Mouse (Mus musculus): ENCODE results near the gene Inpp4b. TPM values are rescaled to one million over a fixed set of nuclear protein-coding genes. Genes with fewer than 3 reads are reported as not detected.

Inpp4b gene
- polyA plus RNA-seq, 1 experiment from 2014 or later = 6.0 TPM

DNA sequence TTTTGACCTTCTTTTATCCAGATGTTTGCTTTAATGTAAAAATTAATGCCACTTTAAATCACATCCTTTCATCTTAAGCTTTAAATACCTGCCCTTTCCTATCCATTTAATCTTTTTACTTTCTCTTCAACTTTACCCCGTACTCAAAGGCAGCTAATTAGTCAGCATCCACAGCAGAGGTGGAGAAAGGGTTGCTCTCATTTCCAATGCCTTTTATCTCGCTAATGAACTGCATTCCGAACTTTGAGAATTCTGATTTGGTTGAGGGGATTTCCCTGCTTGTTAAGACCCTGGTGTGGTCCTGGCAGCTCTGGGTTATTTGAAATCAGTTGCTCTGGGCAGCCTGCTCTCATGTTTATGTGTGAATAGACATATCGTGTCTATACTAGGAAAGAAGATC is 185.3 kb downstream of the Inpp4b start:
- 3% methylated on average over 4 of the region's 4 CpGs for WGBS
- H3K36me3 ChIP-seq (replicated peaks) = no peaks in the 10 kb centered on the region
- peaks cover 4% of the 10 kb centered on the region; the same call in 1 of the 2 replicates for H3K4me1 ChIP-seq
- H3K4me3 ChIP-seq (replicated peaks) = no peak overlapping the region
- peak; percentile 53; the same call in 1 of the 2 replicates for ATAC-seq (ENCODE audit: low FRiP score)
- H3K27ac ChIP-seq = no peak overlapping the region
- H3K4me2 ChIP-seq = no peak overlapping the region
- H3K9me3 ChIP-seq = no peaks in the 10 kb centered on the region
- H3K27me3 ChIP-seq = no peaks in the 10 kb centered on the region
- H3K9ac ChIP-seq = no peak overlapping the region

DNA sequence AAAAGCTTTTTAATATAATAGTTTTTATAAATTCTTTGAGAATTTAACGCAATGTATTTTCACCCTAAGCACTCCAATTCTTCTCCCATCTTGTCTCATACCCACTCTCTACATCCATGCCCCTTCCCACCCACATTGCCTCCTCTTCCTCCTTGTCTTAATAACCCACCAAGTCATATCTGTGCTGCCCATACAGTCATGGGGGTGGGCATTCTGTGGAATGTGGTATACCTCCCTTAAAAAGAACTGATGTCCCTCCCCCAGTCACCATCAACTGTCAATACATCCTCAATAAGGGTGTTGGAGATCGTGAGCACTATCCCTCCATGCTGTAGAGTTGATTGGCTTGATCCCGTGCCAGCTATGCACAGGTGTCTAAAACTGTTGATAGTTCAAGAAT is 196.0 kb downstream of the Inpp4b start:
- H3K27me3 ChIP-seq = no peaks in the 10 kb centered on the region
- no peaks in the 10 kb centered on the region for H3K9me3 ChIP-seq
- no peak for ATAC-seq (ENCODE audit: low FRiP score)
- no peaks in the 10 kb centered on the region for H3K4me1 ChIP-seq
- WGBS = 91% methylated on average over 3 of the region's 3 CpGs
- H3K4me2 ChIP-seq = no peak overlapping the region
- no peak overlapping the region for H3K9ac ChIP-seq
- no peak overlapping the region for H3K27ac ChIP-seq
- H3K4me3 ChIP-seq (replicated peaks) = no peak overlapping the region
- H3K36me3 ChIP-seq (replicated peaks) = no peaks in the 10 kb centered on the region

DNA sequence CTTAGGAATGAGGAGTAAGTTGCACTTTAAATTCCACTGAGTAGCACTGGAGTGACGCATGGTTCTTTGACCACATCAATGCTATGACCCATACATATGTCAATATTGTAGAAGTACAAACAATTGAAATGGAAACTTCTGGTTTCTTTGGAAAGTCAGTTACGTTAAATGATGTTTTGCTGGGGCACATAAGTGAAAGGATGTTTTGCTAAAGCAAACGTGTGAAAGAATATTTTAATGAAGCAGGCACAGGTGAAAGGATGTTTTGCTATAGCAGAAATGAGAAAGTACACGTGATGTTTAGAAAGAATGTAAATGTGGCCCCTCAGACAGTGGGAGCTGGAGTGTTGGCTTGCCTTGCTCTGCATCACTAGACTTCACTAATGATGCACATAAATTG is 216.2 kb downstream of the Inpp4b start:
- no peaks in the 10 kb centered on the region for H3K27me3 ChIP-seq
- H3K4me1 ChIP-seq = no peaks in the 10 kb centered on the region
- H3K4me2 ChIP-seq = no peak overlapping the region
- no peak overlapping the region for H3K9ac ChIP-seq
- no peak overlapping the region for H3K4me3 ChIP-seq (replicated peaks)
- ATAC-seq (ENCODE audit: low FRiP score) = no peak
- H3K36me3 ChIP-seq (replicated peaks) = no peaks in the 10 kb centered on the region
- 84% methylated on average over 4 of the region's 4 CpGs for WGBS
- no peak overlapping the region for H3K27ac ChIP-seq
- no peaks in the 10 kb centered on the region for H3K9me3 ChIP-seq

DNA sequence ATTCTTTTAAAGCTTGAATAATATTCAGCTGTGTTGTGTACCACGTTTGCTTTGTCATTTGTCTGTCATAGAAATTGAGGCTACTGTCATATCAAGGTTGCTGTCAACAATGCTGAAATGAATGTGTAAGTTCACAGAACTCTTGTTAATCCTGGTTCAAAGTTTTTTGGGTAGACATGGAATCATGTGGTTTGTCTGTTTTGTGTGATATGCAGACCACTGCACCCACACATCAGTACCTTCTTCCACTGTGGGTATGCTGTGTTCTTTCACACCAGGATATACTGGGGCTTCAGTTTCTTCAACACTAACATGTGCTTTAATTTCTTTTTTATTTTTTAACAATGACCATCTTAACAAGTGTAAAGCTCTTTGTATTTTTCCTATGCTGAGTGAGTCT is 220.0 kb downstream of the Inpp4b start:
- Histone ChIP-seq H3K4me2 (no peak overlapping the region), H3K27ac (no peak overlapping the region), H3K4me1 (no peaks in the 10 kb centered on the region), H3K27me3 (no peaks in the 10 kb centered on the region), H3K9ac (no peak overlapping the region), H3K4me3 (replicated peaks) (no peak overlapping the region), H3K9me3 (no peaks in the 10 kb centered on the region), H3K36me3 (replicated peaks) (no peaks in the 10 kb centered on the region)
- no peak for ATAC-seq (ENCODE audit: low FRiP score)
- WGBS = 53% methylated on average over 1 of the region's 1 CpGs

DNA sequence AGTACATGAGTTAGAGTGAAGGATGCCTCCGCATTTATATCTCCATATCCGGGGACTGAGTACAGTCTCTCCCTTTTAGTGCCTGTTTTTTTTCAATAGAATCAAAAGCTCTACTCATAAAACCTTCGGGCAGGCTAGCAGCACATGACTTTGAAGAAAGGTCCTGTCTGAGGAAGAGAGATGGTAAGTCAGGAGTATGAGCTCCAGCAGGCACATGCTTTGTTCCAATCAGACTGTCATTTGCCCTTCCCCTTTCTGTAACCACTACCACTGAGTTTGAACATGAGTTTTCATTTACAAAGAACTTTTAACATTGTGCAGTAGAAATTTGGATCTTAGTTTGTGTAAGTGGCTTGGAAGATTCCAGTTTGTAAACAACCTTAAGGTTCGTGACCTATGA is 223.1 kb downstream of the Inpp4b start:
- no peak overlapping the region for H3K9ac ChIP-seq
- no peak for ATAC-seq (ENCODE audit: low FRiP score)
- no peaks in the 10 kb centered on the region for H3K4me1 ChIP-seq
- no peaks in the 10 kb centered on the region for H3K27me3 ChIP-seq
- no peaks in the 10 kb centered on the region for H3K9me3 ChIP-seq
- H3K27ac ChIP-seq = no peak overlapping the region
- no peaks in the 10 kb centered on the region for H3K36me3 ChIP-seq (replicated peaks)
- no peak overlapping the region for H3K4me2 ChIP-seq
- no peak overlapping the region for H3K4me3 ChIP-seq (replicated peaks)
- 86% methylated on average over 4 of the region's 4 CpGs for WGBS

DNA sequence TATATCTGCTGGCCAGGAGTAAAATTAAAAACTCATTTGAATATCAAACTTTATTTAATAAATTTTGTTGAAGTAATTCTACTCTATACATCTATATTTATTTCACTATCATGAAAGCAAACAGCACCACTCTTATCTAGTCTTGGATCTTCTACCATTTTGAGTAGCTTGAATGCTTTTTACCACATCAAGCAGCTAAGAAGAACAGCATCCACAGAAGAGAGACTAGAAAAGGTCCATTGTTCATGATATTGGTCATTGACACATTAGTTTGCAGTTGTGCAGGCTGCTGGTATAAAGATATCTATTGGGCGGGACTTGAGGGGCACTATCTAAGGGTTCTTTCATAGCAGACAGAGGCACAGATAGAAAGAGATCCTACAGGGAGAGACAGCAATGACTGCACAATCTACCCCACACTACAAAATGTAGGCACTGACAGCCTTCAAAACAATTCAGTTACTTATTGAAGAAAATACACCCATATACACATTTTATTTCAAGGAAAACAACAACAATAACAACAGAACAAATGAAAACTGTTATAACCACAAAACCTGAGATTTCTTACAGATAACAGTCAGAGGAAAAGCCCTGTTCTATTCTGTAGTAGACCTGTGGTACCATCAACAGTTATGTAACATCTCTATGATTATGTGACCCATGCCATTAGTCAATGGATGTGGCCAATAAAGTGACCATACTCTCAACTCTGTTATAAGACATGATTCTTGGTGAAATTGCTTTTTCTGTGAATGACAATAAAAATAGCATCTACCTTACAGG is 230.2 kb downstream of the Inpp4b start:
- no peak for ATAC-seq (ENCODE audit: low FRiP score)
- Histone ChIP-seq H3K9me3 (no peaks in the 10 kb centered on the region), H3K36me3 (replicated peaks) (no peaks in the 10 kb centered on the region), H3K4me3 (replicated peaks) (no peak overlapping the region), H3K27me3 (no peaks in the 10 kb centered on the region), H3K9ac (no peak overlapping the region), H3K4me1 (no peaks in the 10 kb centered on the region), H3K4me2 (no peak overlapping the region), H3K27ac (no peak overlapping the region)
- 81% methylated on average over 1 of the region's 1 CpGs for WGBS

DNA sequence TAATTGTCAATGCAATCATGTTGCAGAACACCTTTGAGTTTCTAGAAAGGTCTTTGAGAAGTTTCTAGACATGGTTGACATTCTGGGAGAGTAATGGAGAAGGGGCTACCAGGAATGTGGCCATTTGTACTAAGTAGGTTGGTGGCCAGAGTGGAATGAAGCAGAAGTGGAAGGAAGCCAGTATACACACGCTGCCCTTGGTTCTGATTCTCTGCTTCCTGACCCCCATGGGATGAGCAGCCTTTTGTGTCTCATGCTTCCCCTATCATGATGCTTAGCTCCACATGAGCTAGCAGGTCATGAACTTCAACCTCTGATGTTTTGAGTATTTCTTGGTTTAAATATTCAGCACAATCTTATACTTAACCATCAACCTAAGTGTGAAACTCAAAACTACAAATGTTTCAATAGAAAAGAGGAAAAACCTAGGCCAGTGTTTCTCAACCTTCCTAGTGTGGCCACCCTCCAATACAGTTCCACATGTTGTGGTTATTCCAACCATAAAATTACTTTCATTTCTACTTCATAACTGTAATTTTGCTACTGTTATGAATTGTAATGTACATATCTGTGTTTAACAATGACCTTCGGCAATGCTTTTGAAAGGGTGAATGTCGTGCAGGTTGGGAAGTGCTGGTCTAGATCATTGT is 233.0 kb downstream of the Inpp4b start:
- no peak for ATAC-seq (ENCODE audit: low FRiP score)
- H3K4me2 ChIP-seq = no peak overlapping the region
- 94% methylated on average over 3 of the region's 3 CpGs for WGBS
- no peaks in the 10 kb centered on the region for H3K27me3 ChIP-seq
- H3K9me3 ChIP-seq = no peaks in the 10 kb centered on the region
- no peaks in the 10 kb centered on the region for H3K36me3 ChIP-seq (replicated peaks)
- H3K27ac ChIP-seq = no peak overlapping the region
- no peak overlapping the region for H3K4me3 ChIP-seq (replicated peaks)
- no peak overlapping the region for H3K9ac ChIP-seq
- no peaks in the 10 kb centered on the region for H3K4me1 ChIP-seq

DNA sequence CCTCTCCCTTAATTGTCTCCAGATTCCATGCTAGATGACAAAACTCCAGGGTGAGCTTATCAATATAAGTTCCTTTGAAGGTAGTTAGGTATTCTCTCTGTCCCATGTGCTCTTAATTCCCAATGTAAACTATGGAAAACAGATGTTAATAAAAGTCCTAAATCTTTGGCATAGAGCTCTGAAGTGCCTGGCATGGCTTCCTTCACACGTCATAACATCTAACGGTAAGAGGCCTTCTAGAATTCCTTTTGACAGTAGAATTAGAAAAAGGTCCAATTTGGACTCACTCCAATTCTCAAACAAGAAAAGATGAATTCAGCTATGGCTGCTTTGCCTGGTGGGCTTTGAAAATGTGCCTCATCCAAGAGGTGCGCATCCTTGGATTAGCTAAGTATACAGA is 236.6 kb downstream of the Inpp4b start:
- no peaks in the 10 kb centered on the region for H3K9me3 ChIP-seq
- H3K4me1 ChIP-seq = no peaks in the 10 kb centered on the region
- WGBS = 85% methylated on average over 3 of the region's 3 CpGs
- no peak overlapping the region for H3K9ac ChIP-seq
- no peak overlapping the region for H3K4me3 ChIP-seq (replicated peaks)
- H3K27me3 ChIP-seq = no peaks in the 10 kb centered on the region
- H3K27ac ChIP-seq = no peak overlapping the region
- no peaks in the 10 kb centered on the region for H3K36me3 ChIP-seq (replicated peaks)
- no peak for ATAC-seq (ENCODE audit: low FRiP score)
- H3K4me2 ChIP-seq = no peak overlapping the region

DNA sequence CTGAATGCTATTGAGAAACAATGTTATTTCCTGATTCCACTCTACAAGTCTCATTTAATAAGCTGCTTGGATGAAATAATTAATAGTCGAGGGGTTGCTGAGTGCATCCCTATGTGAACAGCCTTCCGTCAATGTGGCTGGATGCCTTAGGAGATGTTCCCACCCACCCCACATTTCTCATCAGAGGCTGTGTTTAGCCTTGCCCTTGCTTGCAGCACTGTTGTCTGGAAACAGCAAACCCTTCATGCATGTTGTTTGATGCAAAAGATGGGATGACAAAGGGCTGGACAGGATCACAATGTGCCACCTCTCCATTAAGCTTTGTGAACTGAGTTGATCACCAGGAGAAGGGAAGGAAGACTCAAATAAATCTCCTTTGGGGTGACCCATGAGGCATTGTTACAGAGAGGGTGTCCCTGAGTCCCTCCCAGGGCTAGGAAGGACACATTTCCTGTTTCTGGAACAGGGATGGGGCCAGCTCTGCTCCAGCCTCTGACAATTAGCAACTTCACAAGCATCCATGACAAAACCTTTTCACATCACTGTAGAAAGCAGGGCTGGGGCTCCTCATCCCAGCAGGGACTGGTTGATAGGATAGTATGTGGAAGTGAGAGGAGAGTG is 239.6 kb downstream of the Inpp4b start:
- 90% methylated on average over 2 of the region's 2 CpGs for WGBS
- no peaks in the 10 kb centered on the region for H3K27me3 ChIP-seq
- H3K4me1 ChIP-seq = no peaks in the 10 kb centered on the region
- no peak overlapping the region for H3K9ac ChIP-seq
- H3K4me3 ChIP-seq (replicated peaks) = no peak overlapping the region
- H3K4me2 ChIP-seq = no peak overlapping the region
- ATAC-seq (ENCODE audit: low FRiP score) = no peak
- H3K9me3 ChIP-seq = no peaks in the 10 kb centered on the region
- no peaks in the 10 kb centered on the region for H3K36me3 ChIP-seq (replicated peaks)
- H3K27ac ChIP-seq = no peak overlapping the region

DNA sequence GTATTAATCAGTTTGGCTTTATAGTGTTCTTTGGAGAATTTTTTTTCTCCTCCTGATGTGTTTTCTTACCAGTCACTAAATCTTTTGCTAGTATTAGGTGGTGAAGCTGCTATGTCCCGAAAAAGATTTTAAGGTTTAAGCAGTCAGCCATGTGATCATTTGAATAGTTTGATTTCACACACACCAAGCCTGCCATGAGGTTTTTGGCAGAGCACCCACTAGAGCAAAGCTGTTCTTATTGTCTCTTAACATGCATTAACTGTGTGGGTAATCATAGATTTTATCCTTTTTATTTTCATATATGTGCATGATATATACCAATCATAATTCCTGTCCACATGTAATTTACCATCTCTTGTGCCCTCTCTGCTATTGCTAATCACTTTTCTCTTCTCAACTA is 240.6 kb downstream of the Inpp4b start:
- Histone ChIP-seq H3K9ac (no peak overlapping the region), H3K27ac (no peak overlapping the region), H3K27me3 (no peaks in the 10 kb centered on the region), H3K4me3 (replicated peaks) (no peak overlapping the region), H3K36me3 (replicated peaks) (no peaks in the 10 kb centered on the region), H3K4me2 (no peak overlapping the region), H3K9me3 (no peaks in the 10 kb centered on the region), H3K4me1 (no peaks in the 10 kb centered on the region)
- WGBS = 86% methylated on average over 1 of the region's 1 CpGs
- no peak for ATAC-seq (ENCODE audit: low FRiP score)

DNA sequence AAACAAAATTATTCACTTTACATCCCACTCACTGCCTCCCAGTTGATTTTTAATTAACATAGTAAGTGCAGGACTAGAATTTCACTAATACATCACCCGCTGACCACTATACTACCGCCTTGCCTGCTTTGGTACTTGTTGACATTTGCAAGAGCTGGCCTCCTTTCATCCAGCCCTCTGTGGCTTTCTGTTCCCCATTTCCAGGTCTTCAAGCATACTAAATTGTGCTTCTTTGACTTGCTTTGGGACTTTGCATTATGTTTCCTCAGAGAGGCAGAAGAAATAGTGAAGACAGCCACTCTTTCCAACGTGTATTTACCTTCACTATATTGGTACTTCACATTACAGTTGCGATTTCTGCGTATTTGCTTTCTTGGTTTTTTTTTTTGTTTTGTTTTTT is 244.4 kb downstream of the Inpp4b start:
- no peak overlapping the region for H3K9ac ChIP-seq
- ATAC-seq (ENCODE audit: low FRiP score) = no peak
- 87% methylated on average over 5 of the region's 5 CpGs for WGBS
- H3K27ac ChIP-seq = no peak overlapping the region
- no peaks in the 10 kb centered on the region for H3K27me3 ChIP-seq
- H3K4me3 ChIP-seq (replicated peaks) = no peak overlapping the region
- H3K9me3 ChIP-seq = no peaks in the 10 kb centered on the region
- no peaks in the 10 kb centered on the region for H3K4me1 ChIP-seq
- no peak overlapping the region for H3K4me2 ChIP-seq
- no peaks in the 10 kb centered on the region for H3K36me3 ChIP-seq (replicated peaks)

DNA sequence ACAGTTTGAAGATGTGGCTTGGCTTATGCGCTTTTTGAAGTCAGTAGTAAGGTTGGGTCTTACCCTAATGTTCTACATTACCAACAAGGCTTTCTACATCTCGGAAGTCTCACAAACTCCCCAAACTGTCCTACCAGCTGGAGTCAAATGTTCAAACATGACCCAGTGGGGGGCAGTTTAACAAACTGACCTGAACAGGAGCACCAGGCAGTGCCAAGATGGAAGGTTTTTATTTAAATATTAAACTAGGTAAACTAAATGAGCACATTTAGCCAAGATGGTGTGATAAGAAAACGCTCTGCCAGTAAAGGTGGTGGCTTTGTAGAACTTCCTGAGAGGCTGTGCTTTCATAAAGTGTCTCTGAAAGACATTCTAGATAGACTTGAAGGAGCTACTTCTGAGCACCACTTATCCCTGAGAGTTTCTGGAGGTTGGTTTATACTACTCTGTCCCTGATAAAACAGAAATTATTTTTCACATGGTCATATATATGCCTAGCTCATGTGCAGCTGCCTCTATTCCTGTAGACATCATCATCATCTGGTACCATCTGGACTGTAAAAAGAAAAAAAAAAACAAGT is 251.9 kb downstream of the Inpp4b start:
- Histone ChIP-seq H3K27me3 (no peaks in the 10 kb centered on the region), H3K36me3 (replicated peaks) (no peaks in the 10 kb centered on the region), H3K9me3 (no peaks in the 10 kb centered on the region), H3K4me2 (no peak overlapping the region), H3K27ac (no peak overlapping the region), H3K9ac (no peak overlapping the region), H3K4me3 (replicated peaks) (no peak overlapping the region), H3K4me1 (no peaks in the 10 kb centered on the region)
- WGBS = 83% methylated on average over 3 of the region's 3 CpGs
- no peak for ATAC-seq (ENCODE audit: low FRiP score)
